Comparison of ENCODE assay signal across 10 mouse cellular contexts in the genomic region with DNA sequence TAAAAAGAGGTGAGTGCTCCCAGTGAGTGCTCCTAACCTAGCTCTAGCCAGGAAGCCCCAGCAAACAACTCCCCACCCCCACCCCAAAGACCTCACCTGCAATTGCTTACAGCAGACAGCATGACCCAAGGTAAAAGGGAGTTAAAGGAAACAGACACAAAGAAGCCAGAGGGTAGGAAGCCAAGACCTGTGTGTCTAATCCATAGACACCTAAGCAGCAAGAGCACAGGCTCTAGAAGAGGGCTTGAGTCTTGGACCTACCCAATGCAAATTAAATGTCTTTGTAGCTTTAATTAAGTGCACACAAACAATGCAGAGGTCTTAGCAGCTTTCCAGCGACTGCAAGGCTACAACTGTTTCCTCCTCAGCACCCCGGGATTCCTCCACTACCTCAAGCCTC. TPM values are rescaled to one million over a fixed set of nuclear protein-coding genes. Genes with fewer than 3 reads are reported as not detected.
DNase-seq lines count a peak whose midpoint lies in the region; ATAC-seq and TF ChIP-seq lines count a peak whose summit lies in the region.
"Had no signal": no experiment of that assay in that cellular context is flagged by ENCODE, and none has a peak within 500 bp of the region (broad histone marks: within the 10 kb centered on the region; RNA-seq: fewer than 3 reads in every experiment).

No protein-coding gene starts in this region.

- peaks cover 27% of the 10 kb centered on the region; the same call in 1 of the 2 replicates for H3K79me2 ChIP-seq in liver, adult 2 months (ENCODE audit: control insufficient read depth, insufficient read depth, low read length)

- H3K27ac ChIP-seq in liver, adult 2 months (replicated peaks; ENCODE audit: insufficient read depth, low read depth, low read length) = peak overlapping the region; percentile 61; the same call in 1 of the 2 replicates
- no peak overlapping the region for H3K27ac ChIP-seq in embryonic facial prominence, embryonic 13.5 days
- no peak overlapping the region for H3K27ac ChIP-seq in hindbrain, embryonic 15.5 days (replicated peaks)
- H3K27ac ChIP-seq in neural tube, embryonic 14.5 days (ENCODE audit: low read depth, low read length) = no peak overlapping the region
- no peak overlapping the region for H3K27ac ChIP-seq in gastrocnemius, adult 2 months
- H3K27ac ChIP-seq: heart, embryonic 10.5 days had no signal

- peak overlapping the region; percentile 88 for H3K4me2 ChIP-seq in embryonic facial prominence, embryonic 13.5 days
- peak overlapping the region; percentile 75 for H3K4me2 ChIP-seq in hindbrain, embryonic 15.5 days
- H3K4me2 ChIP-seq in neural tube, embryonic 14.5 days (ENCODE audit: low read depth, low read length) = peak overlapping the region; percentile 82

- peaks cover 17% of the 10 kb centered on the region for H3K4me1 ChIP-seq in liver, adult 2 months (ENCODE audit: control insufficient read depth, insufficient read depth, low read length)
- H3K4me1 ChIP-seq in embryonic facial prominence, embryonic 13.5 days = peaks cover 21% of the 10 kb centered on the region
- peaks cover 42% of the 10 kb centered on the region for H3K4me1 ChIP-seq in hindbrain, embryonic 15.5 days (replicated peaks)
- peaks cover 16% of the 10 kb centered on the region; the same call in 1 of the 2 replicates for H3K4me1 ChIP-seq in neural tube, embryonic 14.5 days (ENCODE audit: control insufficient read depth, insufficient read depth, low read length)

- no peak for ATAC-seq in embryonic facial prominence, embryonic 13.5 days (ENCODE audit: insufficient number of reproducible peaks, insufficient read depth, low FRiP score, low TSS enrichment, low read depth)
- ATAC-seq in hindbrain, embryonic 15.5 days (ENCODE audit: low FRiP score, low read depth) = no peak
- no peak for ATAC-seq in neural tube, embryonic 14.5 days (ENCODE audit: low read depth)
- ATAC-seq: Patski had no signal

- no peaks in the 10 kb centered on the region for H3K27me3 ChIP-seq in liver, adult 2 months (ENCODE audit: control insufficient read depth, insufficient read depth, low read length)
- H3K27me3 ChIP-seq in embryonic facial prominence, embryonic 13.5 days = no peaks in the 10 kb centered on the region
- H3K27me3 ChIP-seq in hindbrain, embryonic 15.5 days = no peaks in the 10 kb centered on the region
- H3K27me3 ChIP-seq in neural tube, embryonic 14.5 days (ENCODE audit: control insufficient read depth, insufficient read depth, low read length) = no peaks in the 10 kb centered on the region
- H3K27me3 ChIP-seq: Patski had no signal

- TF ChIP-seq CTCF in liver, adult 2 months (IDR thresholded peaks at IDR 0.05; ENCODE audit: low read depth, low read length) = no peak
- TF ChIP-seq CTCF in gastrocnemius, adult 2 months (IDR thresholded peaks at IDR 0.05) = no peak

- intact Hi-C loops in gastrocnemius, adult 2 months (cut with DNase I) = loop anchor here (5.0 kb wide), 1 partner anchor 95 kb away; no protein-coding TSS in a partner anchor

- TF ChIP-seq POLR2A in liver, adult 2 months (IDR thresholded peaks at IDR 0.05; ENCODE audit: extremely low read depth, insufficient read depth, low read length) = no peak

- DNase-seq in liver, adult 2 months (ENCODE audit: extremely low read depth, low read depth, low spot score) = no peak
- DNase-seq in liver = no peak
- DNase-seq in frontal cortex, postnatal 14 days (ENCODE audit: low spot score in 2 of 2) = no peak
- no peak for DNase-seq in gastrocnemius, adult 2 months
- DNase-seq: kidney, postnatal 36 days had no signal

- no peaks in the 10 kb centered on the region for H3K9me3 ChIP-seq in embryonic facial prominence, embryonic 13.5 days
- H3K9me3 ChIP-seq in hindbrain, embryonic 15.5 days = no peaks in the 10 kb centered on the region
- H3K9me3 ChIP-seq in neural tube, embryonic 14.5 days (ENCODE audit: control insufficient read depth, low read length) = no peaks in the 10 kb centered on the region
- H3K9me3 ChIP-seq: heart, embryonic 10.5 days had no signal

- 49% methylated on average over 2 of the region's 2 CpGs for WGBS in liver, adult 2 months
- 14% methylated on average over 2 of the region's 2 CpGs for WGBS in embryonic facial prominence, embryonic 13.5 days
- WGBS in hindbrain, embryonic 15.5 days = 4% methylated on average over 2 of the region's 2 CpGs
- 0% methylated on average over 2 of the region's 2 CpGs for WGBS in neural tube, embryonic 14.5 days

- H3K9ac ChIP-seq in liver, adult 2 months (ENCODE audit: low read depth, low read length) = no peak overlapping the region
- no peak overlapping the region for H3K9ac ChIP-seq in embryonic facial prominence, embryonic 13.5 days
- H3K9ac ChIP-seq in hindbrain, embryonic 15.5 days = no peak overlapping the region; the same call in 1 of the 2 replicates
- H3K9ac ChIP-seq in neural tube, embryonic 14.5 days (replicated peaks; ENCODE audit: low read depth, low read length) = peak overlapping the region; percentile 46

- H3K36me3 ChIP-seq in liver, adult 2 months (ENCODE audit: control insufficient read depth, insufficient read depth, low read length) = no peaks in the 10 kb centered on the region
- H3K36me3 ChIP-seq in embryonic facial prominence, embryonic 13.5 days = no peaks in the 10 kb centered on the region
- H3K36me3 ChIP-seq in hindbrain, embryonic 15.5 days = no peaks in the 10 kb centered on the region
- H3K36me3 ChIP-seq in neural tube, embryonic 14.5 days (ENCODE audit: control insufficient read depth, insufficient read depth, low read length) = no peaks in the 10 kb centered on the region
- H3K36me3 ChIP-seq: heart, embryonic 10.5 days had no signal

- no peak overlapping the region for H3K4me3 ChIP-seq in liver, adult 2 months (ENCODE audit: insufficient read depth, low read depth, low read length)
- no peak overlapping the region for H3K4me3 ChIP-seq in embryonic facial prominence, embryonic 13.5 days
- H3K4me3 ChIP-seq in hindbrain, embryonic 15.5 days = peak overlapping the region; percentile 90
- peak overlapping the region; percentile 77 for H3K4me3 ChIP-seq in neural tube, embryonic 14.5 days (ENCODE audit: low read depth, low read length)
- no peak overlapping the region for H3K4me3 ChIP-seq in gastrocnemius, adult 2 months

RNA-seq across cellular contexts. Expression of gene Klhl2, which starts 2.2 kb away (rescaled TPM):
- total RNA-seq in liver, adult 2 months (2014; rRNA removed) = 26.5 and 31.0 TPM in 2 replicates
- polyA plus RNA-seq in liver, adult 2 months (2012; rRNA removed) = 10.1 and 11.4 TPM in 2 replicates
- polyA plus RNA-seq in embryonic facial prominence, embryonic 13.5 days (2015; fragmentation: Nextera tagmentation; extraction: Ambion mirVana) = 5.0 and 11.8 TPM in 2 replicates
- 38.1 and 40.5 TPM in 2 replicates for polyA plus RNA-seq in hindbrain, embryonic 15.5 days (2015; fragmentation: Nextera tagmentation; extraction: Ambion mirVana)
- 32.2 and 37.5 TPM in 2 replicates for polyA plus RNA-seq in neural tube, embryonic 14.5 days (2014; fragmentation: Nextera tagmentation; extraction: Ambion mirVana)
- 1 to 10 TPM; 7.9 to 8.7 TPM for total RNA-seq in gastrocnemius, adult 2 months (2021)

Comparison
In these comparisons a context has a peak if more than half of its experiments do, and no peak if none do; other contexts are left out.
1. H3K4me3 ChIP-seq: peak in hindbrain, embryonic 15.5 days (single experiment) and neural tube, embryonic 14.5 days (single experiment); none in liver, adult 2 months (single experiment), embryonic facial prominence, embryonic 13.5 days (single experiment) and gastrocnemius, adult 2 months (single experiment).
2. Peak in every context shown above with its lines, with median percentiles within 50 percentile points of each other: H3K4me2 ChIP-seq.